Mouse (Mus musculus): ENCODE measurements around the gene Cntn3. TPM values are rescaled to one million over a fixed set of nuclear protein-coding genes. Genes with fewer than 3 reads are reported as not detected.
A peak's percentile ranks its signal among the peaks of the same experiment; 100 is the strongest.

Cntn3 gene
- total and polyA plus RNA-seq, 3 experiments, result not detected

DNA sequence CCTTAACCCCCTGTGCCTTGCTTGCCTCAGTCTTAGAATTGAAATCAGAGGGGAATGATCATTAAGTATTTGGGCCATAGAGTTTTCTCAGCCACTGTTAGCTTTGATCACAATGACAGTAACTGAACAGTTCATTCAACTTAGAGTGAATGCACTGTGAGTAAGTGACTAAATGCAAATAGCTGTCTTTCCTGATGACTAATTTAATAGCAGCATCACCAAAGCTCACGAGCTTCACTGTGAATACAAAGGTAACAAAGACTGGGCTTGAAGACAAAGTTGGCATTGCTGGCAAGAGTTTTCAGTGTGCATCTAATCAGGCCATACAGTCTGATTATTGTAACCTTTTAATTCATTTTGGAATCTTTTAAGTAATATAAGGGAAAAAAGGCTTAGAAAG lies 386.6 kb downstream of the Cntn3 start:
- H3K27ac ChIP-seq (ENCODE audit: insufficient read depth, low read depth), result no peak overlapping the region
- H3K4me3 ChIP-seq (replicated peaks in 1 of 3; ENCODE audit: low read depth in 2 of 3, low read length in 2 of 3, poor library complexity in 1 of 3), result no peak overlapping the region
- dilution Hi-C loops (cut with MboI; ENCODE audit: extremely low pct_ligation_motif_present, extremely low pct_unique_long_range_greater_than_20kb, low sequenced_read_pairs), result no loop called here
- peaks cover 43% of the 10 kb centered on the region for H3K9me3 ChIP-seq (replicated peaks; ENCODE audit: low read length)
- H3K27me3 ChIP-seq (replicated peaks), result no peaks in the 10 kb centered on the region
- no peaks in the 10 kb centered on the region for H3K79me2 ChIP-seq (replicated peaks; ENCODE audit: control insufficient read depth, extremely low read depth, insufficient read depth, poor library complexity, severe bottlenecking)
- H3K4me1 ChIP-seq (ENCODE audit: control insufficient read depth in 1 of 2, insufficient read depth in 2 of 2), result no peaks in the 10 kb centered on the region
- in situ Hi-C loops (cut with MboI; ENCODE audit: low pct_ligation_motif_present, low pct_unique_long_range_greater_than_20kb, low sequenced_read_pairs), result no loop called here
- TF ChIP-seq POLR2A (IDR thresholded peaks at IDR 0.05; ENCODE audit: low read depth, low read length), result no peak
- no peak for TF ChIP-seq MAX (IDR thresholded peaks at IDR 0.05; ENCODE audit: low read length)
- no peak for TF ChIP-seq USF2 (conservative IDR thresholded peaks at IDR 0.05; ENCODE audit: low read depth, low read length)
- no peak for TF ChIP-seq RAD21 (IDR thresholded peaks at IDR 0.05; ENCODE audit: low read depth, low read length)
- no peak for TF ChIP-seq ETS1 (conservative IDR thresholded peaks at IDR 0.05; ENCODE audit: low read depth, low read length)
- TF ChIP-seq TBP (conservative IDR thresholded peaks at IDR 0.05; ENCODE audit: low read depth, low read length), result no peak
- TF ChIP-seq RCOR1 (conservative IDR thresholded peaks at IDR 0.05; ENCODE audit: low read depth, low read length), result no peak
- TF ChIP-seq E2F4 (IDR thresholded peaks at IDR 0.05; ENCODE audit: insufficient replicate concordance, low read depth, low read length), result no peak
- no peak for TF ChIP-seq JUND (conservative IDR thresholded peaks at IDR 0.05; ENCODE audit: low read depth, low read length)
- no peaks in the 10 kb centered on the region for H3K36me3 ChIP-seq (replicated peaks in 1 of 2; ENCODE audit: control insufficient read depth in 1 of 2, insufficient read depth in 1 of 2, low read length in 1 of 2)
- no peak overlapping the region for H3K4me2 ChIP-seq (ENCODE audit: insufficient read depth, low read depth, poor library complexity, severe bottlenecking)
- H3K9ac ChIP-seq (ENCODE audit: insufficient read depth, low read depth), result no peak overlapping the region
- no peak for DNase-seq (ENCODE audit: extremely low read depth)

GRCm38 (mm10) chr6:102170913-102171312 lies 402.0 kb downstream of the Cntn3 start:
- dilution Hi-C loops (cut with MboI; ENCODE audit: extremely low pct_ligation_motif_present, extremely low pct_unique_long_range_greater_than_20kb, low sequenced_read_pairs) (no loop called here), in situ Hi-C loops (cut with MboI; ENCODE audit: low pct_ligation_motif_present, low pct_unique_long_range_greater_than_20kb, low sequenced_read_pairs) (no loop called here)
- no peaks in the 10 kb centered on the region for H3K36me3 ChIP-seq (replicated peaks in 1 of 2; ENCODE audit: control insufficient read depth in 1 of 2, insufficient read depth in 1 of 2, low read length in 1 of 2)
- H3K9me3 ChIP-seq (replicated peaks; ENCODE audit: low read length), result peaks cover 36% of the 10 kb centered on the region
- no peaks in the 10 kb centered on the region for H3K4me1 ChIP-seq (ENCODE audit: control insufficient read depth in 1 of 2, insufficient read depth in 2 of 2)
- no peak overlapping the region for H3K4me2 ChIP-seq (ENCODE audit: insufficient read depth, low read depth, poor library complexity, severe bottlenecking)
- H3K27me3 ChIP-seq (replicated peaks), result no peaks in the 10 kb centered on the region
- DNase-seq (ENCODE audit: extremely low read depth), result peak; percentile 1
- H3K79me2 ChIP-seq (replicated peaks; ENCODE audit: control insufficient read depth, extremely low read depth, insufficient read depth, poor library complexity, severe bottlenecking), result no peaks in the 10 kb centered on the region
- H3K27ac ChIP-seq (ENCODE audit: insufficient read depth, low read depth), result no peak overlapping the region
- no peak for TF ChIP-seq USF1 (IDR thresholded peaks at IDR 0.05; ENCODE audit: low read depth, low read length)
- TF ChIP-seq TBP (conservative IDR thresholded peaks at IDR 0.05; ENCODE audit: low read depth, low read length), result no peak
- TF ChIP-seq SIN3A (IDR thresholded peaks at IDR 0.05; ENCODE audit: low read length), result no peak
- peak; percentile 8; the same call in 1 of the 2 replicates for TF ChIP-seq SMC3 (IDR thresholded peaks at IDR 0.05; ENCODE audit: low read depth, low read length)
- no peak for TF ChIP-seq MAX (IDR thresholded peaks at IDR 0.05; ENCODE audit: low read length)
- TF ChIP-seq TCF12 (IDR thresholded peaks at IDR 0.05; ENCODE audit: low read depth, low read length), result no peak
- TF ChIP-seq KAT2A (IDR thresholded peaks at IDR 0.05; ENCODE audit: insufficient replicate concordance, low read length), result no peak
- TF ChIP-seq CTCF (conservative IDR thresholded peaks at IDR 0.05 in 1 of 2, IDR thresholded peaks at IDR 0.05 in 1 of 2; ENCODE audit: low read depth in 2 of 2, low read length in 2 of 2), result peak; percentile 12 to 30; a peak in 2 of 4 replicates
- TF ChIP-seq RAD21 (IDR thresholded peaks at IDR 0.05; ENCODE audit: low read depth, low read length), result peak; percentile 5
- H3K4me3 ChIP-seq (replicated peaks in 1 of 3; ENCODE audit: low read depth in 2 of 3, low read length in 2 of 3, poor library complexity in 1 of 3), result no peak overlapping the region
- H3K9ac ChIP-seq (ENCODE audit: insufficient read depth, low read depth), result no peak overlapping the region

GRCm38 (mm10) chr6:102161186-102161585 lies 411.7 kb downstream of the Cntn3 start:
- H3K4me3 ChIP-seq (replicated peaks in 1 of 3; ENCODE audit: low read depth in 2 of 3, low read length in 2 of 3, poor library complexity in 1 of 3), result no peak overlapping the region
- no peaks in the 10 kb centered on the region for H3K27me3 ChIP-seq (replicated peaks)
- no peak overlapping the region for H3K27ac ChIP-seq (ENCODE audit: insufficient read depth, low read depth)
- H3K9ac ChIP-seq (ENCODE audit: insufficient read depth, low read depth), result no peak overlapping the region
- dilution Hi-C loops (cut with MboI; ENCODE audit: extremely low pct_ligation_motif_present, extremely low pct_unique_long_range_greater_than_20kb, low sequenced_read_pairs) (no loop called here), in situ Hi-C loops (cut with MboI; ENCODE audit: low pct_ligation_motif_present, low pct_unique_long_range_greater_than_20kb, low sequenced_read_pairs) (no loop called here)
- no peaks in the 10 kb centered on the region for H3K4me1 ChIP-seq (ENCODE audit: control insufficient read depth in 1 of 2, insufficient read depth in 2 of 2)
- DNase-seq (ENCODE audit: extremely low read depth), result no peak
- H3K4me2 ChIP-seq (ENCODE audit: insufficient read depth, low read depth, poor library complexity, severe bottlenecking), result no peak overlapping the region
- TF ChIP-seq MYC (IDR thresholded peaks at IDR 0.05; ENCODE audit: low read depth, low read length) (no peak), RCOR1 (conservative IDR thresholded peaks at IDR 0.05; ENCODE audit: low read depth, low read length) (no peak), TCF12 (IDR thresholded peaks at IDR 0.05; ENCODE audit: low read depth, low read length) (no peak), CHD2 (IDR thresholded peaks at IDR 0.05; ENCODE audit: low read length) (no peak), MXI1 (IDR thresholded peaks at IDR 0.05; ENCODE audit: low read depth, low read length) (no peak), USF1 (IDR thresholded peaks at IDR 0.05; ENCODE audit: low read depth, low read length) (no peak), ZMIZ1 (IDR thresholded peaks at IDR 0.05; ENCODE audit: low read depth, low read length) (no peak), CTCF (conservative IDR thresholded peaks at IDR 0.05 in 1 of 2, IDR thresholded peaks at IDR 0.05 in 1 of 2; ENCODE audit: low read depth in 2 of 2, low read length in 2 of 2) (no peak), SIN3A (IDR thresholded peaks at IDR 0.05; ENCODE audit: low read length) (no peak), MAZ (IDR thresholded peaks at IDR 0.05; ENCODE audit: low read depth, low read length) (no peak), TBP (conservative IDR thresholded peaks at IDR 0.05; ENCODE audit: low read depth, low read length) (no peak)
- peaks cover 42% of the 10 kb centered on the region for H3K9me3 ChIP-seq (replicated peaks; ENCODE audit: low read length)
- H3K79me2 ChIP-seq (replicated peaks; ENCODE audit: control insufficient read depth, extremely low read depth, insufficient read depth, poor library complexity, severe bottlenecking), result no peaks in the 10 kb centered on the region
- no peaks in the 10 kb centered on the region for H3K36me3 ChIP-seq (replicated peaks in 1 of 2; ENCODE audit: control insufficient read depth in 1 of 2, insufficient read depth in 1 of 2, low read length in 1 of 2)

Data from CH12.LX (cell line).